Mouse (Mus musculus): ENCODE results near the gene Pdss1. TPM values are rescaled to one million over a fixed set of nuclear protein-coding genes. Genes with fewer than 3 reads are reported as not detected.
A peak's percentile ranks its signal among the peaks of the same experiment; 100 is the strongest.
"Not testable (repeated sequence)": the region's sequence is repeated elsewhere in the genome, so short reads cannot be mapped to it uniquely, and the experiment has no call there.

Gene Pdss1
- total RNA-seq (2014; rRNA removed) (10.2 and 15.5 TPM in 2 replicates), polyA plus RNA-seq (2015; fragmentation: Nextera tagmentation; extraction: Ambion mirVana) (21.1 and 22.5 TPM in 2 replicates)

GRCm38 (mm10) chr2:22895282-22896273 is at the start of gene Pdss1:
Gene Pdss1 (plus strand): TSS chr2:22895522.
- Histone ChIP-seq H3K27ac (peak within 1 kb of the TSS; percentile 87), H3K27me3 (ENCODE audit: insufficient read depth, low read length) (no peaks in the 10 kb centered on the region), H3K9me3 (ENCODE audit: low read length) (no peaks in the 10 kb centered on the region), H3K4me2 (ENCODE audit: low read depth, low read length) (peak within 1 kb of the TSS; percentile 86), H3K36me3 (ENCODE audit: insufficient read depth, low read length) (no peaks in the 10 kb centered on the region), H3K4me1 (ENCODE audit: insufficient read depth, low read length) (no peaks in the 10 kb centered on the region), H3K4me3 (ENCODE audit: low read length) (peak within 1 kb of the TSS; percentile 96), H3K9ac (replicated peaks; ENCODE audit: low read length) (peak within 1 kb of the TSS; percentile 77)
- WGBS = under 1% methylated on average over 81 of the region's 81 CpGs
- DNase-seq (ENCODE audit: low spot score) = peak; percentile 96
- TF ChIP-seq CTCF (IDR thresholded peaks at IDR 0.05; ENCODE audit: low read depth) = no peak
- peak; percentile 100 for ATAC-seq

- ATAC-seq (no peak), DNase-seq (ENCODE audit: low spot score) (no peak)
- H3K9me3 ChIP-seq (ENCODE audit: low read length) = no peaks in the 10 kb centered on the region
- no peaks in the 10 kb centered on the region for H3K4me1 ChIP-seq (ENCODE audit: insufficient read depth, low read length)
- no peak overlapping the region for H3K9ac ChIP-seq (replicated peaks; ENCODE audit: low read length)
- 72% methylated on average over 4 of the region's 4 CpGs for WGBS
- no peaks in the 10 kb centered on the region for H3K36me3 ChIP-seq (ENCODE audit: insufficient read depth, low read length)
- TF ChIP-seq CTCF (IDR thresholded peaks at IDR 0.05; ENCODE audit: low read depth) = no peak
- H3K4me2 ChIP-seq (ENCODE audit: low read depth, low read length) = no peak overlapping the region
- H3K27ac ChIP-seq = no peak overlapping the region
- no peak overlapping the region for H3K4me3 ChIP-seq (ENCODE audit: low read length)
- no peaks in the 10 kb centered on the region for H3K27me3 ChIP-seq (ENCODE audit: insufficient read depth, low read length)
Observed at GRCm38 (mm10) chr2:22851900-22852299, 43.4 kb upstream of the Pdss1 start.

- WGBS = 23% methylated on average over 3 of the region's 3 CpGs
- Histone ChIP-seq H3K4me1 (ENCODE audit: insufficient read depth, low read length) (no peaks in the 10 kb centered on the region), H3K4me2 (ENCODE audit: low read depth, low read length) (no peak overlapping the region), H3K9me3 (ENCODE audit: low read length) (no peaks in the 10 kb centered on the region), H3K36me3 (ENCODE audit: insufficient read depth, low read length) (no peaks in the 10 kb centered on the region), H3K27ac (no peak overlapping the region), H3K9ac (replicated peaks; ENCODE audit: low read length) (no peak overlapping the region), H3K4me3 (ENCODE audit: low read length) (no peak overlapping the region), H3K27me3 (ENCODE audit: insufficient read depth, low read length) (no peaks in the 10 kb centered on the region)
- no peak for TF ChIP-seq CTCF (IDR thresholded peaks at IDR 0.05; ENCODE audit: low read depth)
- ATAC-seq = peak; percentile 59; the same call in 1 of the 2 replicates
- DNase-seq (ENCODE audit: low spot score) = peak; percentile 61
Observed at GRCm38 (mm10) chr2:22857501-22857900, 37.8 kb upstream of the Pdss1 start.

- ATAC-seq = no peak
- DNase-seq (ENCODE audit: low spot score) = no peak
- no peak overlapping the region for H3K4me3 ChIP-seq (ENCODE audit: low read length)
- no peaks in the 10 kb centered on the region for H3K4me1 ChIP-seq (ENCODE audit: insufficient read depth, low read length)
- no peaks in the 10 kb centered on the region for H3K27me3 ChIP-seq (ENCODE audit: insufficient read depth, low read length)
- no peak overlapping the region for H3K4me2 ChIP-seq (ENCODE audit: low read depth, low read length)
- no peaks in the 10 kb centered on the region for H3K36me3 ChIP-seq (ENCODE audit: insufficient read depth, low read length)
- H3K9me3 ChIP-seq (ENCODE audit: low read length) = no peaks in the 10 kb centered on the region
- no peak overlapping the region for H3K27ac ChIP-seq
- WGBS = 75% methylated on average over 2 of the region's 2 CpGs
- TF ChIP-seq CTCF (IDR thresholded peaks at IDR 0.05; ENCODE audit: low read depth) = no peak
- no peak overlapping the region for H3K9ac ChIP-seq (replicated peaks; ENCODE audit: low read length)
Observed at GRCm38 (mm10) chr2:22862194-22862593, 33.1 kb upstream of the Pdss1 start.

- TF ChIP-seq CTCF (IDR thresholded peaks at IDR 0.05; ENCODE audit: low read depth) = peak; percentile 90
- peak; percentile 92 for ATAC-seq
Observed at GRCm38 (mm10) chr2:22864394-22865037, 30.8 kb upstream of the Pdss1 start.

GRCm38 (mm10) chr2:22865818-22866217 is 29.5 kb upstream of the Pdss1 start:
- no peak overlapping the region for H3K4me2 ChIP-seq (ENCODE audit: low read depth, low read length)
- 91% methylated on average over 1 of the region's 1 CpGs for WGBS
- ATAC-seq = no peak
- H3K36me3 ChIP-seq (ENCODE audit: insufficient read depth, low read length) = no peaks in the 10 kb centered on the region
- H3K4me3 ChIP-seq (ENCODE audit: low read length) = no peak overlapping the region
- H3K9me3 ChIP-seq (ENCODE audit: low read length) = no peaks in the 10 kb centered on the region
- H3K4me1 ChIP-seq (ENCODE audit: insufficient read depth, low read length) = no peaks in the 10 kb centered on the region
- no peak overlapping the region for H3K9ac ChIP-seq (replicated peaks; ENCODE audit: low read length)
- no peak for DNase-seq (ENCODE audit: low spot score)
- H3K27ac ChIP-seq = no peak overlapping the region
- TF ChIP-seq CTCF (IDR thresholded peaks at IDR 0.05; ENCODE audit: low read depth) = no peak
- no peaks in the 10 kb centered on the region for H3K27me3 ChIP-seq (ENCODE audit: insufficient read depth, low read length)

More at GRCm38 (mm10) chr2:22864394-22865037, 30.8 kb upstream of the Pdss1 start:
- H3K4me2 ChIP-seq (ENCODE audit: low read depth, low read length); H3K27me3 ChIP-seq (ENCODE audit: insufficient read depth, low read length); H3K4me3 ChIP-seq (ENCODE audit: low read length); H3K9ac ChIP-seq (replicated peaks; ENCODE audit: low read length); H3K4me1 ChIP-seq (ENCODE audit: insufficient read depth, low read length); H3K27ac ChIP-seq; H3K36me3 ChIP-seq (ENCODE audit: insufficient read depth, low read length); H3K9me3 ChIP-seq (ENCODE audit: low read length): not testable (repeated sequence)
- DNase-seq (ENCODE audit: low spot score) = peak; percentile 79
- 2% methylated on average over 6 of the region's 6 CpGs for WGBS

All from hindbrain, postnatal 0 days (tissue).